Mouse (Mus musculus) ES-E14 (cell line): ENCODE data around the gene Usp49. TPM values are rescaled to one million over a fixed set of nuclear protein-coding genes. Genes with fewer than 3 reads are reported as not detected.
A peak's percentile ranks its signal among the peaks of the same experiment; 100 is the strongest.

Experiments used
- DNase-seq: peaks from one replicate; pipeline ENCODE4 v3.0.0-alpha.2; 2013; ENCODE audit warnings: low read depth, low spot score
- H3K27ac ChIP-seq: 2 replicates; pipeline ENCODE4 v1.5.1; 2012; ENCODE audit warnings: low read depth, mild to moderate bottlenecking, low read length, moderate library complexity, mixed read lengths; ENCODE audit not compliant: poor library complexity, insufficient read depth, severe bottlenecking
- H3K36me3 ChIP-seq: 2 replicates; pipeline ENCODE4 v1.6.1; 2012; ENCODE audit warnings: mild to moderate bottlenecking, low read length, moderate library complexity, mixed read lengths; ENCODE audit not compliant: control insufficient read depth, poor library complexity, insufficient read depth, severe bottlenecking
- H3K4me1 ChIP-seq, 2 experiments: fragments of 150-350 bp in 1 of 2; sonication (generic) in 1 of 2; 2 replicates each; pipeline ENCODE4 v1.6.1; 2012; ENCODE audit warnings: low read length in 2 of 2, mild to moderate bottlenecking in 1 of 2, mixed read lengths in 1 of 2; ENCODE audit not compliant: control insufficient read depth in 2 of 2, insufficient read depth in 2 of 2, poor library complexity in 1 of 2
- H3K4me3 ChIP-seq, 2 experiments: fragments of 150-350 bp in 1 of 2; sonication (generic) in 1 of 2; 2 replicates each; pipeline ENCODE4 v1.5.1; 2012; ENCODE audit warnings: low read length in 2 of 2, low read depth in 1 of 2, mild to moderate bottlenecking in 1 of 2, mixed read lengths in 1 of 2; ENCODE audit not compliant: insufficient read depth in 1 of 2, poor library complexity in 1 of 2, severe bottlenecking in 1 of 2
- H3K9ac ChIP-seq: 2 replicates; pipeline ENCODE4 v1.6.1; 2012; ENCODE audit warnings: low read depth, mild to moderate bottlenecking, low read length, mixed read lengths; ENCODE audit not compliant: poor library complexity, insufficient read depth, severe bottlenecking
- H3K9me3 ChIP-seq: fragments of 150-350 bp; sonication (generic); 2 replicates; pipeline ENCODE4 v1.6.1; 2012; ENCODE audit warnings: low read depth, mild to moderate bottlenecking, low read length; ENCODE audit not compliant: control insufficient read depth, insufficient read depth
- CHD2 ChIP-seq: IDR thresholded peaks from 2 replicates; pipeline ENCODE4 v1.6.1; 2014; ENCODE audit warnings: mild to moderate bottlenecking, low read depth, low read length, inconsistent platforms
- HCFC1 ChIP-seq: IDR thresholded peaks from 2 replicates; pipeline ENCODE4 v1.6.1; 2012; ENCODE audit warnings: low read length, inconsistent platforms, borderline replicate concordance; ENCODE audit not compliant: insufficient read depth
- MAFK ChIP-seq: IDR thresholded peaks from 2 replicates; pipeline ENCODE4 v1.6.1; 2014; ENCODE audit warnings: mild to moderate bottlenecking, low read depth, low read length, inconsistent platforms; ENCODE audit not compliant: insufficient read depth
- ZC3H11A ChIP-seq: IDR thresholded peaks from 2 replicates; pipeline ENCODE4 v1.6.1; 2012; ENCODE audit warnings: low read depth, mild to moderate bottlenecking, inconsistent platforms, low read length, borderline replicate concordance
- ZNF384 ChIP-seq: IDR thresholded peaks from 2 replicates; pipeline ENCODE4 v1.6.1; 2012; ENCODE audit warnings: low read depth, low read length, inconsistent platforms
- in situ Hi-C, 2 experiments: fragments of 600-800 bp; cut with MboI; formaldehyde crosslinking; loops; one replicate each; pipeline ENCODE4 v1.15.1; 2025; ENCODE audit warnings: low sequenced_read_pairs in 2 of 2, inconsistent platforms in 1 of 2; ENCODE audit not compliant: unreplicated experiment in 2 of 2
- total RNA-seq: library from RNA; depleted of rRNA; stranded (reverse); fragments of 300-350 nt; gene quantifications from 2 replicates; pipeline ENCODE4 v1.2.3, GENCODE M21; 2012

The Usp49 gene
- total RNA-seq, 1 experiment, result 10.0 TPM

DNA sequence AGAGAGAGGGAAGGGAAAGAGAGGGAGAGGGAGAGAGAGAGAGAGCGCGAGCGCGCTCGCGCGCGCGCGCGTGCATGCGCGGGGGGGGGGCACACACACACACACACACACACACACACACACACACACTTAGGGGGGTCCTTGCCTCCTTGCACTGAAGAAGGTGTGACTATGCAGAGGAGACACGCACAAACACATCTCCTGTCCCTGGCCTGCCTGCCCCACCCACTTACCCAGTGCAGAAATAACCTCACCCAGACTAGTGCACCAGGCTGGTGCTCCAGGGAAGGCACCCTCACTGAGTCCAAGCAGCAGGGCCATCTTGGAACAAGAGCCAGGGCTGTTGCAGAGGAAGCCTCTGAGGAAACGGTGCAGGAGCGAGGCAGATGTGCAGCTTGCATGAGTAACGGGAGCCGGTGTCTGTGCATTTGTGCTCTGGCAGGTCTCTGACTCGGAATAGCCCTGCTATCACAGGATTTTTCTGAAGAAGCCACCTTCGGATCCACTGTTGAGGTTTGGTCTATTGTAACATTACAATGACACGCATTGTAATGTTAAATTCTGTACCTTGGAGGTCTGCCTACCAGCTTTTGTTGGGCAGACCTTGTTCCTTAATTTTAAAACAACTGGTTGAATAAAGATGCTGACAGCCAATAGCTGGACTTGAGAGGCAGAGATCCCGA lies 82.5 kb downstream of the Usp49 start:
- no peak overlapping the region for H3K9ac ChIP-seq
- in situ Hi-C loops, result no loop called here
- TF ChIP-seq CHD2, result no peak
- no peak for TF ChIP-seq HCFC1
- TF ChIP-seq MAFK, result no peak
- TF ChIP-seq ZC3H11A, result no peak
- TF ChIP-seq ZNF384, result no peak

DNA sequence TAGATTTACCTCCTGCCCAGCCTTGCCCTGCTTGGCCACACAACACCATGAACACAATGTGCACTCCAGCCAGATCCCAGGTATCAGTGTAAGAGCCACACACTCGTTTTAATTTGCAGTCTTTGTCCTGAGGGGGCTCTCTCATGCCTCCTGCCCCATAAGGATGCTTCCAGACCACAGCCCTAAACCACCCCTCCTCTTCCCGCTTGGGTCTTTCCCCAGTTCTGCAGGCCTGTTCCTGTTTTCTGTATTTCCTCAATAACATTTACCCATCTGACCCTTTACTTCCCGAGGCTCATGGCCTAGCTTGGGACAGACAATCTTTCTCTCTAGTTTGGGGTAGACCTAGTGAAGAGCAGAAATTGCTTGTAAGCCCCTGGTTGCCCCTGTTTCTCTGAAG lies 84.5 kb downstream of the Usp49 start:
- DNase-seq, result no peak
- no peaks in the 10 kb centered on the region for H3K9me3 ChIP-seq
- H3K36me3 ChIP-seq, result no peaks in the 10 kb centered on the region
- no peak overlapping the region for H3K9ac ChIP-seq
- H3K27ac ChIP-seq, result no peak overlapping the region
- TF ChIP-seq MAFK (no peak), HCFC1 (no peak), CHD2 (no peak), ZC3H11A (no peak), ZNF384 (no peak)
- H3K4me1 ChIP-seq, result peaks cover 13 to 35% of the 10 kb centered on the region in 2 experiments
- no peak overlapping the region for H3K4me3 ChIP-seq
- in situ Hi-C loops, result no loop called here

More for the DNA sequence above, 82.5 kb downstream of the Usp49 start:
- H3K4me3 ChIP-seq, result peak overlapping the region; percentile 53
- H3K27ac ChIP-seq, result peak overlapping the region; percentile 81
- no peaks in the 10 kb centered on the region for H3K36me3 ChIP-seq
- no peak for DNase-seq
- peaks cover 16 to 43% of the 10 kb centered on the region in 2 experiments for H3K4me1 ChIP-seq
- H3K9me3 ChIP-seq, result no peaks in the 10 kb centered on the region

DNA sequence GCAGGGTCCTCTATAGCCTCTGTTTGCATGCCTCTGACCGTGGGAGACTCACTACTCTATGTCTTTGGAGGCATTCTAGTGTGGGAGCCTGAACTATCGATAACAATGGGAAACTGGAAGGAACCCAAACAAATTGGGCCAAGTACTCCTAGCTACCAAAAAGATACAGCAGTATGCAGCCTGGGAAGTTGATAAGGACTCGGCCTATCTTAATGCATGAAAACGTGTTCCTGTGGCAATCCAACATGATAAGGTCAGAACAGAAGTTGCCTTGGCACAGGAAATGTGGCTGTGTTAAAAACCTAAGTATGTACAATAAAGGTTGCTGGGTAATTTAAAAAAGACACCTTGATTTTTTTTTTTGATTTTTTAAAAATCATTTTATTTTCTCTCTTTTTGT lies 90.7 kb downstream of the Usp49 start:
- Histone ChIP-seq H3K9ac (no peak overlapping the region), H3K4me3 (no peak overlapping the region), H3K9me3 (no peaks in the 10 kb centered on the region), H3K36me3 (no peaks in the 10 kb centered on the region), H3K27ac (no peak overlapping the region), H3K4me1 (peaks cover 0 to 6% of the 10 kb centered on the region in 2 experiments; a peak in 2 of 4 replicates)
- DNase-seq, result no peak
- in situ Hi-C loops, result no loop called here
- TF ChIP-seq ZC3H11A (no peak), CHD2 (no peak), HCFC1 (no peak), MAFK (no peak), ZNF384 (no peak)

DNA sequence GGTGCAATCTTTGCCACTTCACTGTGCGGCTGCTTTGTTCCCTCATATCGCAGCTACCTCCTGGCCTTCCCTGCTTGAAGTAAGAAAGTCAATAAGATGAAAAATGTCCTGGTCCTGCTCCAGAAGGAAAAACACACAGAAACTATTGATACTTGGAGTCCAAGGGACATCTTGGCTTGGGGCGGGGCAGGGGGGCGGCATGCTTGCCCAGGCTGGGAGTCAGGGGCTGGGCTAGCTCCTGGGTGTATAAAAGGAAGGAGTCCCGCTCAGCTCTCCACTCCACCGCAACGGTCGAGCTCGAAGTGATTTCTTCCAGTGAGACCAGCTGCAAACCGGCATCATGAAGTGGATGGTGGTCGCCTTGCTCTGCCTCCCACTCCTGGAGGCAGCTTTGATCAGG lies 96.1 kb downstream of the Usp49 start, which contains the start of gene Pgc:
Pgc (plus strand) TSS at position 277 of the 400 bp plus-strand sequence.
- no peak within 1 kb of the TSS for H3K4me3 ChIP-seq
- TF ChIP-seq MAFK (no peak), ZNF384 (no peak), CHD2 (no peak), ZC3H11A (no peak), HCFC1 (no peak)
- no peak within 1 kb of the TSS for H3K9ac ChIP-seq

More for the DNA sequence above, 96.1 kb downstream of the Usp49 start, which contains the start of gene Pgc:
- Histone ChIP-seq H3K9me3 (no peaks in the 10 kb centered on the region), H3K27ac (no peak within 1 kb of the TSS), H3K36me3 (no peaks in the 10 kb centered on the region), H3K4me1 (peaks cover 0 to 25% of the 10 kb centered on the region in 2 experiments; a peak in 3 of 4 replicates)
- in situ Hi-C loops, result no loop called here
- DNase-seq, result no peak
